Mouse (Mus musculus) brown adipose tissue, adult 24 weeks (tissue): ENCODE results near the gene Col5a3. TPM values are rescaled to one million over a fixed set of nuclear protein-coding genes. Genes with fewer than 3 reads are reported as not detected.

ENCODE experiments used
- polyA plus RNA-seq: library from polyadenylated mRNA; stranded (reverse); fragments of >200 nt; gene quantifications from 2 replicates; pipeline ENCODE4 v1.2.4, GENCODE M21; 2012; ENCODE audit not compliant: missing spikeins, insufficient read depth, insufficient read length

Col5a3 gene
- polyA plus RNA-seq, 1 experiment = 16.9 TPM

Other genes starting within 250 kb of the Col5a3 start
- 3.8 and 5.0 TPM in 2 replicates for gene Zfp846, start 233.8 kb downstream of the Col5a3 start, polyA plus RNA-seq
- gene Ubl5, start 172.2 kb downstream of the Col5a3 start, polyA plus RNA-seq = 257 and 293 TPM in 2 replicates
- 5.8 and 6.5 TPM in 2 replicates for gene Fbxl12, start 170.3 kb downstream of the Col5a3 start, polyA plus RNA-seq
- 13.9 and 17.2 TPM in 2 replicates for gene Pin1, start 163.0 kb downstream of the Col5a3 start, polyA plus RNA-seq
- gene Olfm2, start 68.7 kb downstream of the Col5a3 start, polyA plus RNA-seq = 0.63 TPM in 1 of 2 replicates, not detected in the other
- not detected in 2 replicates for gene Rdh8, start 3.4 kb upstream of the Col5a3 start, polyA plus RNA-seq
- 2.1 and 5.8 TPM in 2 replicates for gene A230050P20Rik, start 53.6 kb upstream of the Col5a3 start, polyA plus RNA-seq
- gene Angptl6, start 64.7 kb upstream of the Col5a3 start, polyA plus RNA-seq = 3.1 and 5.0 TPM in 2 replicates
- 6.6 and 7.9 TPM in 2 replicates for gene Ppan, start 73.1 kb upstream of the Col5a3 start, polyA plus RNA-seq
- gene Eif3g, start 83.6 kb upstream of the Col5a3 start, polyA plus RNA-seq = 61.4 and 66.1 TPM in 2 replicates
- 3.5 and 7.7 TPM in 2 replicates for gene Dnmt1, start 144.8 kb upstream of the Col5a3 start, polyA plus RNA-seq
- 1.3 and 2.6 TPM in 2 replicates for gene S1pr2, start 161.7 kb upstream of the Col5a3 start, polyA plus RNA-seq
- 140 and 185 TPM in 2 replicates for gene Mrpl4, start 187.7 kb upstream of the Col5a3 start, polyA plus RNA-seq
- gene Icam1, start 200.9 kb upstream of the Col5a3 start, polyA plus RNA-seq = 2.3 and 3.1 TPM in 2 replicates
- gene Icam4, start 214.3 kb upstream of the Col5a3 start, polyA plus RNA-seq = not detected in 2 replicates
- not detected in 2 replicates for gene Icam5, start 217.0 kb upstream of the Col5a3 start, polyA plus RNA-seq